Mouse (Mus musculus): ENCODE measurements around the gene Gm10382. TPM values are rescaled to one million over a fixed set of nuclear protein-coding genes. Genes with fewer than 3 reads are reported as not detected.
A peak's percentile ranks its signal among the peaks of the same experiment; 100 is the strongest.
"Not testable (repeated sequence)": the region's sequence is repeated elsewhere in the genome, so short reads cannot be mapped to it uniquely, and the experiment has no call there.

Gene Gm10382
- polyA plus RNA-seq, 1 experiment from 2014 or later = 0.18 TPM

GRCm38 (mm10) chr5:125388358-125389092 is 597 bp upstream of the Gm10382 start:
- Histone ChIP-seq H3K4me1 (replicated peaks; ENCODE audit: control insufficient read depth, insufficient read depth, low read length) (peaks cover 20% of the 10 kb centered on the region), H3K9me3 (ENCODE audit: control insufficient read depth, low read length) (no peaks in the 10 kb centered on the region), H3K4me3 (ENCODE audit: low read depth, low read length) (peak overlapping the region; percentile 95), H3K4me2 (peak overlapping the region; percentile 76), H3K9ac (ENCODE audit: low read depth, low read length) (peak overlapping the region; percentile 97), H3K27ac (ENCODE audit: low read depth, low read length) (peak overlapping the region; percentile 94), H3K27me3 (replicated peaks; ENCODE audit: control insufficient read depth, insufficient read depth, low read length) (no peaks in the 10 kb centered on the region), H3K36me3 (ENCODE audit: control insufficient read depth, insufficient read depth, low read length) (peaks cover 12% of the 10 kb centered on the region)
- 21% methylated on average over 13 of the region's 13 CpGs for WGBS
- no peak for ATAC-seq (replicated peaks; ENCODE audit: low FRiP score)
- no peak for DNase-seq (ENCODE audit: low spot score)

GRCm38 (mm10) chr5:125389579-125390441 is 688 bp downstream of the Gm10382 start, which contains the start of gene Ubc:
TSS of gene Ubc (minus strand) at chr5:125390202.
- Histone ChIP-seq H3K9ac (ENCODE audit: low read depth, low read length) (peak within 1 kb of the TSS; percentile 97), H3K27me3 (replicated peaks; ENCODE audit: control insufficient read depth, insufficient read depth, low read length) (no peaks in the 10 kb centered on the region), H3K9me3 (ENCODE audit: control insufficient read depth, low read length) (no peaks in the 10 kb centered on the region), H3K4me2 (peak within 1 kb of the TSS; percentile 76), H3K27ac (ENCODE audit: low read depth, low read length) (peak within 1 kb of the TSS; percentile 94), H3K4me3 (ENCODE audit: low read depth, low read length) (peak within 1 kb of the TSS; percentile 95), H3K4me1 (replicated peaks; ENCODE audit: control insufficient read depth, insufficient read depth, low read length) (peaks cover 30% of the 10 kb centered on the region), H3K36me3 (ENCODE audit: control insufficient read depth, insufficient read depth, low read length) (peaks cover 12% of the 10 kb centered on the region)
- ATAC-seq (replicated peaks; ENCODE audit: low FRiP score) (peak; percentile 60), DNase-seq (ENCODE audit: low spot score) (peak; percentile 96)
- under 1% methylated on average over 69 of the region's 69 CpGs for WGBS

- Histone ChIP-seq H3K4me3 (ENCODE audit: low read depth, low read length) (no peak overlapping the region), H3K9ac (ENCODE audit: low read depth, low read length) (no peak overlapping the region), H3K36me3 (ENCODE audit: control insufficient read depth, insufficient read depth, low read length) (peaks cover 6% of the 10 kb centered on the region), H3K4me1 (replicated peaks; ENCODE audit: control insufficient read depth, insufficient read depth, low read length) (peaks cover 32% of the 10 kb centered on the region), H3K27ac (ENCODE audit: low read depth, low read length) (peak overlapping the region; percentile 26; the same call in 1 of the 2 replicates), H3K4me2 (no peak overlapping the region), H3K27me3 (replicated peaks; ENCODE audit: control insufficient read depth, insufficient read depth, low read length) (no peaks in the 10 kb centered on the region), H3K9me3 (ENCODE audit: control insufficient read depth, low read length) (no peaks in the 10 kb centered on the region)
- 93% methylated on average over 3 of the region's 3 CpGs for WGBS
- DNase-seq (ENCODE audit: low spot score) (no peak), ATAC-seq (replicated peaks; ENCODE audit: low FRiP score) (no peak)
Observed at GRCm38 (mm10) chr5:125390906-125391477, 1.9 kb downstream of the Gm10382 start.

GRCm38 (mm10) chr5:125391609-125392008 is 2.5 kb downstream of the Gm10382 start:
- peak overlapping the region; percentile 26 for H3K27ac ChIP-seq (ENCODE audit: low read depth, low read length)
- H3K36me3 ChIP-seq (ENCODE audit: control insufficient read depth, insufficient read depth, low read length) = peaks cover 6% of the 10 kb centered on the region; the same call in 1 of the 2 replicates
- H3K27me3 ChIP-seq (replicated peaks; ENCODE audit: control insufficient read depth, insufficient read depth, low read length) = no peaks in the 10 kb centered on the region
- ATAC-seq (replicated peaks; ENCODE audit: low FRiP score) (no peak), DNase-seq (ENCODE audit: low spot score) (no peak)
- H3K4me2 ChIP-seq = 0 out of 2 replicates have a peak overlapping the region, but pooled peaks have one; percentile 4
- H3K4me1 ChIP-seq (replicated peaks; ENCODE audit: control insufficient read depth, insufficient read depth, low read length) = peaks cover 32% of the 10 kb centered on the region
- H3K9ac ChIP-seq (ENCODE audit: low read depth, low read length) = no peak overlapping the region
- H3K9me3 ChIP-seq (ENCODE audit: control insufficient read depth, low read length) = no peaks in the 10 kb centered on the region
- H3K4me3 ChIP-seq (ENCODE audit: low read depth, low read length) = no peak overlapping the region
- WGBS = 80% methylated on average over 5 of the region's 5 CpGs

GRCm38 (mm10) chr5:125392176-125392575 is 3.1 kb downstream of the Gm10382 start:
- DNase-seq (ENCODE audit: low spot score); H3K9ac ChIP-seq (ENCODE audit: low read depth, low read length); ATAC-seq (replicated peaks; ENCODE audit: low FRiP score); H3K9me3 ChIP-seq (ENCODE audit: control insufficient read depth, low read length); H3K27me3 ChIP-seq (replicated peaks; ENCODE audit: control insufficient read depth, insufficient read depth, low read length); H3K4me3 ChIP-seq (ENCODE audit: low read depth, low read length); H3K36me3 ChIP-seq (ENCODE audit: control insufficient read depth, insufficient read depth, low read length): not testable (repeated sequence)
- H3K27ac ChIP-seq (ENCODE audit: low read depth, low read length) = peak overlapping the region; percentile 99; the same call in 1 of the 2 replicates
- 97% methylated on average over 4 of the region's 4 CpGs for WGBS
- peaks cover 32% of the 10 kb centered on the region for H3K4me1 ChIP-seq (replicated peaks; ENCODE audit: control insufficient read depth, insufficient read depth, low read length)
- H3K4me2 ChIP-seq = peak overlapping the region; percentile 68; the same call in 1 of the 2 replicates

- no peaks in the 10 kb centered on the region for H3K9me3 ChIP-seq (ENCODE audit: control insufficient read depth, low read length)
- peak; percentile 14 for ATAC-seq (replicated peaks; ENCODE audit: low FRiP score)
Observed at GRCm38 (mm10) chr5:125392618-125392976, 3.5 kb downstream of the Gm10382 start.

GRCm38 (mm10) chr5:125392977-125393621 is 4.0 kb downstream of the Gm10382 start:
- DNase-seq (ENCODE audit: low spot score) (peak; percentile 87), ATAC-seq (replicated peaks; ENCODE audit: low FRiP score) (peak; percentile 92)
- under 1% methylated on average over 20 of the region's 20 CpGs for WGBS
- Histone ChIP-seq H3K4me1 (replicated peaks; ENCODE audit: control insufficient read depth, insufficient read depth, low read length) (peaks cover 31% of the 10 kb centered on the region), H3K9me3 (ENCODE audit: control insufficient read depth, low read length) (no peaks in the 10 kb centered on the region), H3K36me3 (ENCODE audit: control insufficient read depth, insufficient read depth, low read length) (peaks cover 5% of the 10 kb centered on the region; the same call in 1 of the 2 replicates), H3K9ac (ENCODE audit: low read depth, low read length) (peak overlapping the region; percentile 73), H3K4me2 (peak overlapping the region; percentile 68), H3K4me3 (ENCODE audit: low read depth, low read length) (peak overlapping the region; percentile 44), H3K27me3 (replicated peaks; ENCODE audit: control insufficient read depth, insufficient read depth, low read length) (no peaks in the 10 kb centered on the region), H3K27ac (ENCODE audit: low read depth, low read length) (peak overlapping the region; percentile 99)

More at GRCm38 (mm10) chr5:125392618-125392976, 3.5 kb downstream of the Gm10382 start:
- peak overlapping the region; percentile 73 for H3K9ac ChIP-seq (ENCODE audit: low read depth, low read length)
- peaks cover 6% of the 10 kb centered on the region; the same call in 1 of the 2 replicates for H3K36me3 ChIP-seq (ENCODE audit: control insufficient read depth, insufficient read depth, low read length)
- peak overlapping the region; percentile 68 for H3K4me2 ChIP-seq
- H3K27me3 ChIP-seq (replicated peaks; ENCODE audit: control insufficient read depth, insufficient read depth, low read length) = no peaks in the 10 kb centered on the region
- 47% methylated on average over 1 of the region's 1 CpGs for WGBS
- H3K4me3 ChIP-seq (ENCODE audit: low read depth, low read length) = peak overlapping the region; percentile 44
- DNase-seq (ENCODE audit: low spot score) = no peak
- peak overlapping the region; percentile 99 for H3K27ac ChIP-seq (ENCODE audit: low read depth, low read length)
- H3K4me1 ChIP-seq (replicated peaks; ENCODE audit: control insufficient read depth, insufficient read depth, low read length) = peaks cover 32% of the 10 kb centered on the region

Measured in liver, embryonic 11.5 days (tissue).